Mouse (Mus musculus): ENCODE results near the gene Ube2h.

The Ube2h gene

GRCm38 (mm10) chr6:30195656-30196055 is 108.7 kb downstream of the Ube2h start:
- no peak for DNase-seq (ENCODE audit: low spot score)

DNA sequence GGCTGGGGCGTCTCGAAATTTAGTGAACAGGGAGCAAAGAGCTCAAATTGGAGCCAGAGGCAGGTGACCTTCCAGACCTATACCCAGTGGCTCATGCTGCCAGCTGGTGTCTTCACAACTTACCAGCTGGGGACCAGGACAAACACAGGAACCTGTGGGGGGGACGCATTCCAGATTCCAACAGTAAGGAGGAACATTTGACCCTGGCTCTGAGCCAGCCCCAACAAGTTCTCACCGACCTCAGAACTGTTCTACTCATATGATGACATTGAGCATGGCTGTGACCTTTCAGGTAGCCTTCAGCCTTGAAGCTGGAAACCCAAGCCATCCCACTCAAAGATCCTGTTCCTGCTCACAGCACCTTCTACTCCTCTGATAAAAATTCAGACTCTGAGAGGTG is 120.7 kb downstream of the Ube2h start:
- DNase-seq (ENCODE audit: low spot score), result no peak

DNA sequence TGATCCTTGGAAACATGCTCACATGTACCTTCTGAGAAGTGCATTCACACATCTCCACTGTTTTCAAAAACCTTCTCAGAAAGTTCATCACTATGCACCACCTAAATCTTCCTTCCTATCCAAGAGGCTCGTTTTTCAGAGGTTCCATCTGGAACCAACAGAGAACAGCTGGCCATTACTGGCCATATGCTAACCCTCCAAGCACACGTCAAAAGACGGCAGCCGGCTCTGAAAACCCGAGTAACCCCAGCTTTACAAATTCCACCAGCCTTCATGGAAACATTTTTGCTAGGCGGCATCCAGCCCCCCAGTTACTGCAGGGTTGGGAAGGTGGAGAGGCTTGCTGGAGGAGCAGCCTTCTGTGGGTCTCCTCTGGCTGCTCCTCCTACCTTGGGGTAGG is 122.3 kb downstream of the Ube2h start:
- DNase-seq (ENCODE audit: low spot score), result no peak

- no peak for DNase-seq (ENCODE audit: low spot score)
These were observed 124.0 kb downstream of the Ube2h start for GRCm38 (mm10) chr6:30180321-30180720.

DNA sequence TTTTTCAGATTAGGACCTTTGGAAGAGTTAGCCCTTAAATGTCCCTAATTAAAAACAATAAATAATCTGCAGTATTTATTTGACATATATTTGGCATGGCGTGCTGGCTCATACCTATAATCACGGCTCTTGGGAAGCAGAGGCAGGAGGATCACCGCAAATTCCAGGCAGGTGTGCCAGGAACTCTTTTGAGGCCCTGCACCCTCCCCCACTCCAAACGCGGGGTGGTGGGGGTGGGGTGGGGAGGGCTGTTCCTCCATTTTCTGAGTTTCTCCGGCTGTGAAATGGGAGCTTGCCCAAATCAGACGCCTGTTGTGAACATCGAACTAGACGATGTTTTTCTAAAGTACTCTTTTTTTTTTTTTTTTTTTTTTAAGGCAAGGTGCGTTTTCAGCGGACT is 125.3 kb downstream of the Ube2h start:
- DNase-seq (ENCODE audit: low spot score), result no peak

DNA sequence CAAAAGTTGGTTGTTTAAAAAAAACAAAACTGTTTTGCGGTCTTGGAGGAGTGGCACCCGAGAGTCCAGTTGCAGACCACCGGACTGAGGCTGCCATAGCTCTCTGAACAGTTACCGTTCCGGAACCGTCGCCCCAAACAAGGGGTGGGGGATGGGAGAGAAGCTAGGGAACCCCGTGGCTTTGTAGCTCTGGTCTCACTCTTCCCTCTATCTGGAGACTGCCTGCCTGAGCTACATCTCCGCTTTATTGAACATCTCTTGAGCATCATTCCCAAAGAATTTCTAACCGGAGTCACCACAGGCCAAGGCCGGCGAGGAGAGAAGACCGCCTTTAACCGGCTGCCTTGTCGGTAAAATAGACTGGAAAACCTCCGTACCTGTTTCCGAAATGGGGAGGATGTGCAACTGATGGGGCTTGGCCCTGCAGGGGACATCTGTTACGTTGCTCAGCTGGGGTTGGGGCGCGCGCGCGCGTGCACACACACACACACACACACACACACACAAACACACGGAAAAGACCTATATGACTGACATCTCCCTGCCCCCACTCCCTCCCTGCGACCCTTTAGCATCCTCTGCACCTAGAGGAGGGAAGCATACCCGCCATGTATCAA is 126.2 kb downstream of the Ube2h start:
- no peak for DNase-seq (ENCODE audit: low spot score)

DNA sequence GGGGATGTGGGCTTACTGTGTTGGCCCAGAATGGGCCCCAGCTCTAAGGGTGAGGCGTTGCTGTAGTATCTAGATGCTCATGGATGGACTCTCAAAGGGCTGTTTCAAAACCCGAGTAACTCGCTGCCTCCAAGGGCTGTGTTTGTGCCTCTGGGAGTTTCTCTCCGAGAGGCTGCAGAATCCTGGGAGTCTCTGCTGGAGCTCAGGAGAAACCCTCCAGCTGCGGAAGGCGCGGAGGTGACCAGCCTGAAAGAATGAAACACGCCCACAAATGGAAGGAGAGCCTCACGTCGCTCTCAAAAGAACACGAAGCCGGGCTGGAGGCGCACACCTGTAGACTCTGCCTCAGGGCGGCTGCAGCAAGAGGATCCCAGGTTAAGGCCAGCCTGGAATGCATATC is 127.0 kb downstream of the Ube2h start:
- no peak for DNase-seq (ENCODE audit: low spot score)

GRCm38 (mm10) chr6:30176496-30176895 is 127.8 kb downstream of the Ube2h start:
- no peak for DNase-seq (ENCODE audit: low spot score)

GRCm38 (mm10) chr6:30175918-30176421 is 128.4 kb downstream of the Ube2h start:
- DNase-seq (ENCODE audit: low spot score), result no peak

GRCm38 (mm10) chr6:30175225-30175917 is 129.0 kb downstream of the Ube2h start:
- DNase-seq (ENCODE audit: low spot score), result no peak

- no peak for DNase-seq (ENCODE audit: low spot score)
These were observed 129.7 kb downstream of the Ube2h start for GRCm38 (mm10) chr6:30174461-30175224.

DNA sequence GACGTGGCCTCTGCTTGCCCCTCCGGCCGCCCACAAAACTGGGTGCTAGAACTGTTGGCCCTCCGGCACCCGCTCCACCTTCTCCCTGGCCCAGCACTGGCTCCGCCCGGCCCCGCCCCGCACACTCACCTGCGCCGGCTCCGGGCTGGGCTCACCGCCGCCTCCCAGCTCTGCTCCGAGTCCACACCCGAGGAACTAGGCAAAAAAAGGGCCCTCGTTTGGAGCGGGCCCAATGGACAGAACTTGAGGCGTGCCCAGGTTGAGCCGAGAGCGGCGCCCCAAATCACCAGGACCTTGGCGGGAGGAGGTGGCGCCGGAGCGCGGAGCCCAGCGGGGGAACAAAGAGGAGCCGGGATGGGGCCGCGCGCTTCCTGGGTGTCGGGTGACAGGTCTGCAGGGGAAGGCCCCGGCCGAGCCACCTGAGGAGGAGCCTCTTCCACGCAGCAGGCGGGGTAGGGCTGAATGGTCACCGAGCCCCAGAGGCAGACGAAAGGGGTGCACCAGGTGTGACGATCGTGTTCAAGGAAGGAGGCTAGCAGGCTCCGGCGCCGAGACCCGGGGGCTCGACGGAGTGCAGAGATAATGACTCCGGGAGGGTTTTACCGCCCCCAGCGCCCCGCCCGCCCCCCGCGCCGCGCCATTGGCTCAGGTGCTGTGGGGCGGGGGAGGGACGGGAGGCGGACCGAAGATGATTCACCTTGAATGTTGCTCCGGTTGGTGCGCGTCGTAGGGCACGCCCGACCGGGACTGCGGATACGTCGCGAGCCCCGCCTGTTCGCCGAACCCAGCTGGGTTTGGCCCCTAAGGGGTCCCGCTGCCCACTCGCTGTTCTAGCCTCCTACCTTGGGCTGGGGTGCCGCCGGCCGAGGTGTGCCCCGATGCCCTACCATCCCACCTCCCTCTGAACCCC is 130.5 kb downstream of the Ube2h start:
- no peak for DNase-seq (ENCODE audit: low spot score)

- no peak for DNase-seq (ENCODE audit: low spot score)
These were observed 131.4 kb downstream of the Ube2h start for GRCm38 (mm10) chr6:30172820-30173550.

- no peak for DNase-seq (ENCODE audit: low spot score)
These were observed 131.9 kb downstream of the Ube2h start for GRCm38 (mm10) chr6:30172441-30172819.

GRCm38 (mm10) chr6:30171967-30172366 is 132.4 kb downstream of the Ube2h start:
- no peak for DNase-seq (ENCODE audit: low spot score)

GRCm38 (mm10) chr6:30171226-30171625 is 133.1 kb downstream of the Ube2h start:
- DNase-seq (ENCODE audit: low spot score), result no peak

GRCm38 (mm10) chr6:30169148-30169547 is 135.2 kb downstream of the Ube2h start:
- DNase-seq (ENCODE audit: low spot score), result no peak

GRCm38 (mm10) chr6:30168275-30168674 is 136.1 kb downstream of the Ube2h start:
- no peak for DNase-seq (ENCODE audit: low spot score)

DNA sequence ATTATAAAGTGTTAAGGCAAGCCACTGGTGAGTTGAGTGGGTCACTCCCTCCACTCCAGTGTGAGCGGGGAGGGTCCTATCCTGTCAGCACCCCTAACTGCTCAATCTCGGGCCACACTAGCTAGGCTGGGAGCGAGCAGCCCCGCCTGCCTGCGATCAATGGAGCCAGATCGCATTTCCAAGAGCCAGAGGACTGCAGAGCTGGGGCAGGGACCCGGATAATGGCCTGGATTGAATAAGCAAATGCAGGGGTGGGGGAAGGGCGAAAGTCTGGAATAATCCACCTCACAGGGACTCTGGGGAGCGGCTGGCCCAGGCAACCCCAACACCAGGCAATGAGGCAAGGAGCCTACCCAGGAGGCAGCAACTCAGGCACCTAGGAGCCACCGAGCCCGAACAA is 137.1 kb downstream of the Ube2h start:
- DNase-seq (ENCODE audit: low spot score), result no peak

DNA sequence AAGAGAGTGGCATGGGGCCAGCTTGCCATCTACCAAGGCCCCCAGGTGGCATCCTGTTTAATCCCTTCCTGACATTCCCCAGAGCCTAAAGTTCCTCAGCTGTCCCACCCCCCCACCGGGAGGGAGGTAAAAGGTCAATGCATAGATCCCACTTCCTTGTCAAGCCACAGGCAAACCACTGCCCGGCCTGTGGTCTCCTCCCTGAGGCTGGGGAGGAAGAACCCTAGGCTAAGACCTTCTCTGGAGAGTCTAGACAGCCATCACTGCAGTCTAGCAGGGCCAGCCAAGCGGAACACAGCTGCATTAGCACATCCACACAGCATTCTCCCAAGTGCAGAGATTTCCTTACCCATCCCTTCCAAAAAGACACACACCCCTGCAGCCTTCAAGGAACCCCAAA is 138.0 kb downstream of the Ube2h start:
- no peak for DNase-seq (ENCODE audit: low spot score)

- no peak for DNase-seq (ENCODE audit: low spot score)
These were observed 142.2 kb downstream of the Ube2h start for GRCm38 (mm10) chr6:30162091-30162490.
